Mouse (Mus musculus): ENCODE measurements around the gene Ap1m2. TPM values are rescaled to one million over a fixed set of nuclear protein-coding genes. Genes with fewer than 3 reads are reported as not detected.
A peak's percentile ranks its signal among the peaks of the same experiment; 100 is the strongest.
"Not testable (repeated sequence)": the region's sequence is repeated elsewhere in the genome, so short reads cannot be mapped to it uniquely, and the experiment has no call there.

Gene Ap1m2
- total RNA-seq, 2 experiments from 2014 or later = not detected

DNA sequence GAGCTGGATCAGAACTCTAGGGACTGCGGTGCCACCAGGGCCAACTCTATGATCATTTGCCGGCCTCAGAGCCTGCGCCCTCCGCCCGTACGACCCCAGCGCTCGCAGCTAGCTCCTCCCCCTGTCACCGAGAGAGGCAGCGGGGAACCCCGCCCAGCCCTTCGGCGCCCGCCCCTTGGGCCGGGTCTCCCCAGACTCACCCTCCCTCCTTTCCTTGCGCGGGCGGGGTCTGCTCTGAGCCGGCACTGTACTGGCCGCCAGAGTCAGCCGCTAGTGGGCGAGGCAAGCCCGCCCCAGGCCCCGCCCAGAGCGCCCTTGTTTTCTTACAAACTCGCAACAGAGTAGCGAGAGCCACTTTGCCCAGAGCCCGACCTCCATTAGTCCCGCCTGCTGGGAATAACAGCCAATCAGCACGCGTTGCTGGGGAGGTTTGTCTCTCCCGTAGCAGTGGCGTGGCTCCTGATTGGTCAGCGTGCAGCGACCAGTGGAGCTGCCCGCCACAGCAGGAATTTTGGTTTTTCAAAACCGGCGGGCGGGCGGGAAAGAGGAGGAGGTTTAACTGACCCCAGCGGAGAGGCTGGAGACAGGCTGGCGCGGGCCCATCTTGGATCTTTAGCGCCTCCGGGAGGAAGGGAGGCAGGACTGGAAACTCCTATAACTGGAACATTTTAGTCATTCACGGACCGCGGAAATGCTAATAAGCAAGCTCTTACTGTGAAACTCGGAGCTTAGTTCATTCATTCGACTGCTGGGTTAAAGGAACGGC is 20.9 kb downstream of the Ap1m2 start, which contains the start of gene Cdkn2d:
Gene Cdkn2d, minus strand, starts transcription at position 386 of the 766 bp plus-strand sequence.
- peak; percentile 100 for DNase-seq
- intact Hi-C loops (cut with DNase I) = loop anchor here (2.0 kb wide), 1 partner anchor 52 kb away; the partner anchor contains the start of gene Keap1

DNA sequence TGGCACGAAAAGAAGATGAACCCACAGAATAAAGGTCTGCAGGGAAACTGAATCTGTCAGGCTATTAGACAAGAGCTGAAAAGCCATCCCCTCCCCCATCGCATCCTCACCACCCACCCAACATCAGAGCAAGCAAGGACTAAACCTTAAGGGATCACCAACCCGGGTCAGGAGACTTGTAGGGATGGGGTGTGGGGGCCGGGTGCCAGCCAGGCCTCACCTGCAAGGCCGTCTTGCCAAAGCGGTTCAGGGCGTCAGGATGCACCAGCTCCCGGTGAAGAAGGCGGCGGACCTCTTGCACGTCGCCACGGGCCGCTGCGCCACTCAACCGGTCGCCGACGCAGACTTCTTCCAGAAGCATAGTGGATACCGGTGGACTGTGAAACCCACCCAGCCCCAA is 21.5 kb downstream of the Ap1m2 start:
- no peak for DNase-seq
- intact Hi-C loops (cut with DNase I) = loop anchor here (2.0 kb wide), 1 partner anchor 52 kb away; the partner anchor contains the start of gene Keap1

GRCm38 (mm10) chr9:21289337-21289671 is 22.8 kb downstream of the Ap1m2 start:
- intact Hi-C loops (cut with DNase I) = no loop called here
- DNase-seq = no peak

GRCm38 (mm10) chr9:21288404-21289336 is 23.5 kb downstream of the Ap1m2 start:
- DNase-seq = peak in 1 of 2 experiments; percentile 41
- intact Hi-C loops (cut with DNase I) = no loop called here

DNA sequence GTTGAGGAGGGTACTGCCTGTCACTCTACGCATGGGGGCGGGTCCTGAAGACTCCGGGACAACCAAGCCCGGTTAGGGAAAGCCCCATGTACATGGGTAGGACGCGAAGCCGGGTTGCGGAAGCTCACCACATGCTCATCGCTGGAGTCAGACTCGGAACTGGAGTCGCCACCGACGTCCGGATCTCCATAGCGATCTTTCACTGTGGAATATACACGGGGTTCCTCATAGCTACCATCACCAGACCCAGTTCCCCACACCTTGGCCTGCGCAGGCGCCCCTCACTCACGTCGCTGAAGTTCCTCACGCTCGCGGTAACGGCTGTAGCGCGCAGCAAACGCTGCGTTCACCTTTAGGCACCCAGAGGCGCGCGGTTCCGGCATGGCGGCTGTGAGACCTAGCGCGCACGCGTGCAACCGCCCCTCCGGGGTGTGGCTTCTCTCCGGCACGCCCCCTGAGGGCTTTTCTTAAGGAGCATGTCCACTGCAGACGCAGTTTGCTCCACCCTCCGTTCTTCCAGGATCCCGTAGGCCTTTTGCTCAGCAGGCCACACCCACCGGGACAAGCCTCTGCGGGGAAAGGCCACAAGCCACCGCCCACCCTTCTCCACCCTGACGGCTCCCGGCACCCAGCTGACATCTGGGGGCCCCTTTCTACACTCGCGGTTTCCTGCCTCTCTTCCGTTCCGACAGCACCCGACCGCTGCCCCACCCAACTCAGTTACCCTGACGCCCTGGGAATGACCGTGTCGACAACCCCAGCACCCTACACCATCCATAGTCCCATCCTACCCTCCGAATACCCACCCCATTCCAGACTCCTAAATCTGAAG is 24.4 kb downstream of the Ap1m2 start, which contains the start of gene Kri1:
Gene Kri1, minus strand, starts transcription at position 399 of the 832 bp plus-strand sequence.
- peak; percentile 98 to 99 for DNase-seq
- intact Hi-C loops (cut with DNase I) = loop anchor here (2.0 kb wide), 1 partner anchor 19 kb away; no protein-coding TSS in a partner anchor

DNA sequence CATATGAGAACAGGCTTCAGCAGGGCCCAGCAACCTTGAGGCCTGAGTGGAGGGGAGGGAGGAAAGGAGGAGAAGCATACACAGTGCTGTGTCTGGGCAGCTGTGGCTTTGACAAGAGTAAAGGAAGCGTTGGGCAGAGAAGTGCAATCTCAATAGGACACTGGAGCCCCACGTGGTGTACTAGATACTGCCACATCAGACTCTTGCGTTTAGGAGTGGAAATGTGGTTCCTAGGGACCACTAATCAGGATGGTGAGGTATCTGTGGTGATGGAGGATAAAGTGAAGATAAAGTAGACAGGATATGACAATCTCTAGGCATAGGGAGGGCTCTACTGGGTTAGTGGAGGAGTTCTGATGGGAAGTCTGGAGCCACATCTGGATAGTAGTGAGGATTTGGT is 25.4 kb downstream of the Ap1m2 start:
- DNase-seq = no peak
- intact Hi-C loops (cut with DNase I) = loop anchor here (2.0 kb wide), 1 partner anchor 18 kb away; no protein-coding TSS in a partner anchor

- DNase-seq = no peak
- intact Hi-C loops (cut with DNase I) = no loop called here
Measured at GRCm38 (mm10) chr9:21283994-21284393, 28.1 kb downstream of the Ap1m2 start.

GRCm38 (mm10) chr9:21283591-21283990 is 28.5 kb downstream of the Ap1m2 start:
- no peak for DNase-seq
- intact Hi-C loops (cut with DNase I) = no loop called here

DNA sequence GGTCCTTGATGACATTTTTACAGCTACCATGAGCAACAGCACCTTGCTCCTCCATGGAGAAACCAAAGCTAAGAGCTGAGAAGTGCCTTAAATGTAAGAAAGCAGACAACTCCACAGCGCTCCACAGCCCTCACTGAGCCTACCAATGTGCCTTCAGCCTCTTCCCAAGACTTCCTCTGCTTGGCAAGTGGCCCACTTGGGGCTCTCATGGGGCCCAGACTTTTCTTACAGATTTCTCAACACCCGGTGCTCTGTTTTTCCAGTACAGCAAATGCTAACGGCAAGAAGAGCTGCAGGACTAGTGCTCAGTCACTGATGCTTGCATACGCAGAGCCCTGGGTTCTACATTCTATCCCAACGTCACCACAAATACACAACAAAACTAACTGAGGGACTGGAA is 34.4 kb downstream of the Ap1m2 start:
- intact Hi-C loops (cut with DNase I) = no loop called here
- no peak for DNase-seq

GRCm38 (mm10) chr9:21276307-21276706 is 35.8 kb downstream of the Ap1m2 start:
- DNase-seq = no peak
- intact Hi-C loops (cut with DNase I) = no loop called here

DNA sequence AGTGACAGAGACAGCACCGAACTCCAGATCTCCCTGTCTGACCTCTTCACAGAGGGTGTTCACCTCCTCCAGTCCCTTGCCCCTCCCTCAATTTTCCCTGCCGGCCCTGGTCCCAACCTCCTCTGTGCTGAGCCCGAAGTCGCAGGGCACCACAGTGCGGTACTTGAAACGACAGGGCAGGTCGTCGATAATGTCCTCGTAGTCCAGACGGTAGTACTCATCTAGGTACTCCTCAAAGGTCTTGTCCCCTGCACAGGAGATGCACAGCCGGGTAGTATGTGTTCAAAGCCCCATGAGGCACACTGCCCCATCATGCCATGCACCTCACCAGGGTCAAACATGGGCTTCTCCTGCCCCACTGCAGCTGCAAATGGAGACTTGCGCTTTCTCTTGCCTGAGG is 36.4 kb downstream of the Ap1m2 start:
- DNase-seq = no peak
- intact Hi-C loops (cut with DNase I) = no loop called here

GRCm38 (mm10) chr9:21275013-21275710 is 37.0 kb downstream of the Ap1m2 start:
- DNase-seq = no peak
- intact Hi-C loops (cut with DNase I) = no loop called here

DNA sequence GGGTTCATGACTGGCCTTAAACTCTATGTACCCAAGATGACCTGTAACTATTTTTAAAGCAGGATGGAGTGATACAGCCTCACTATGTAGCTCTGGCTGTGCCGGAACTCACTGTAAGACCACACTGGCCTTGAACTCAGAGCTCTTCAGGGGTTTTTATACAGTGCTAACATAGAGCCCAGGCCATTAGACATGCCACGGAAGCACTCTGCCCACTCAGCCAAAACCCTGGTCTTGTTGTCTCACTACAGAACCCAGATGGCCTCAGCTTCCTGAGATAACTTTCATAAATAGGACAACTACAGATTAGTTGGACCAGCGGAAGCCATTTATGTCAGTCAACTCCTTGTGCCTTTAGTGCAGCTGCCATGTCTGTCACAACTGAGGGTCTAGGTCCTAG is 37.8 kb downstream of the Ap1m2 start:
- DNase-seq = no peak
- intact Hi-C loops (cut with DNase I) = no loop called here

DNA sequence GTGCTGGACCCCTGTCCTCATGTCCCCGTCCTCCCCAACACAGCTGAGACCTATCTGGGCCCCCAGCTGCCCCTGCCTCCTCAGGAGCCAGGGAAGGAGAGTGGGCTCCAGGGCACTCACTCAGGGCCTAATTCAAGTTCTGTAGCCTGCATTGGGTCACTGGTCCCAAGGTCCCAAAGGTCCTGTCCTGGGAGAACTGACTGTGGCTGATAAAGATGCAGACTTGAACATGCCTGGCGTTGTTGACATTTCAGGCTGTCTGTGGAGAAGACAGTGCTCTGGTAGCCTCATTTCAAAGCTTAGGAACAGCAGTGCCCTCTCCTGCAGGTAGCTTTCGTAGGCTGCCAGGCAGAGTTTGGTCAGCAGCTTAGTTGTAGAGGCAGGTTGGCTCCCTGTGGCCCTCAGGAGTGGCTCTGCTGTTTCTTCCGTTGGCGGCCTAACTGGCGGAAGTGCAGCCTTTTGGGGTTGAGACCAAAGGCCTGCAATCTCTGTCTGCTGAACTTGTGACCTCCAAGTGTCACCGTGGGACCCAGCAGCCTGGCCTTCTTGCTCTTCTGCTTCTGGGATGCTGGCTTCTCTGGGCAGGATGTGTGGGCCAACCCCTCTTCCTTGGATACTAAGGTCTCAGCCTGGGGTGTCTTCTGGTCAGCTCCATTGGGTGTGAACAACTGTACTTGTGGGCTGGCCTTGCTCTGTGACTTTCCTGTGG is 38.5 kb downstream of the Ap1m2 start:
- DNase-seq = no peak
- intact Hi-C loops (cut with DNase I) = no loop called here

- intact Hi-C loops (cut with DNase I) = no loop called here
- DNase-seq = no peak
Measured at GRCm38 (mm10) chr9:21273094-21273493, 39.0 kb downstream of the Ap1m2 start.

GRCm38 (mm10) chr9:21272391-21272790 is 39.7 kb downstream of the Ap1m2 start:
- DNase-seq = no peak
- intact Hi-C loops (cut with DNase I) = no loop called here

GRCm38 (mm10) chr9:21269590-21269989 is 42.5 kb downstream of the Ap1m2 start:
- intact Hi-C loops (cut with DNase I) = loop anchor here (2.0 kb wide), 1 partner anchor 17 kb away; the partner anchor contains the start of gene Kri1
- DNase-seq = not testable (repeated sequence)

DNA sequence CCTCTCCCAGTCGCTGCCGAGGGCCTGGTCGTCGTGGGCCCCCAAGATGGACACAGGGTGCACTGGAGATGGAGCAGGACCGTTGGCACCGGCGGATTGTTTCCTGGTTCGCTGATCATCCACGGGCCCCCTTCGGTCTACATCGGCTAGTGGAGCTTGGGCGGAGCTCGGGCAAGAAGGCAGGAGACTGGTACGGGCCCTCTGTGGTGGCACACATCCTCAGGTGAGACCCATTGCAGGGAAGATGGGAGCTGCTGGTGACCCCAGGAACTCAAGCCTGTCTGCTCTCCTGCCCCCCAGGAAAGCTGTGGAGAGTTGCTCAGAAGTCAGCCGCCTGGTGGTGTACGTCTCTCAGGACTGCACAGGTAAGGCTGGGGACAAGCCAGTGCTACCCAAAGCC is 43.8 kb downstream of the Ap1m2 start:
- intact Hi-C loops (cut with DNase I) = loop anchor here (2.0 kb wide), 1 partner anchor 18 kb away; the partner anchor contains the start of gene Kri1
- DNase-seq = no peak

- intact Hi-C loops (cut with DNase I) = no loop called here
Measured at GRCm38 (mm10) chr9:21266889-21267288, 45.2 kb downstream of the Ap1m2 start.

More at GRCm38 (mm10) chr9:21266889-21267288, 45.2 kb downstream of the Ap1m2 start:
- no peak for DNase-seq

Measured in heart, postnatal 10 days (tissue).